Mouse (Mus musculus) kidney, adult 18-20 months (tissue): ENCODE results near the gene Tnfrsf1a.

Experiments used
- DNase-seq: peaks from one replicate; pipeline ENCODE4 v3.0.0; 2021

The Tnfrsf1a gene

DNA sequence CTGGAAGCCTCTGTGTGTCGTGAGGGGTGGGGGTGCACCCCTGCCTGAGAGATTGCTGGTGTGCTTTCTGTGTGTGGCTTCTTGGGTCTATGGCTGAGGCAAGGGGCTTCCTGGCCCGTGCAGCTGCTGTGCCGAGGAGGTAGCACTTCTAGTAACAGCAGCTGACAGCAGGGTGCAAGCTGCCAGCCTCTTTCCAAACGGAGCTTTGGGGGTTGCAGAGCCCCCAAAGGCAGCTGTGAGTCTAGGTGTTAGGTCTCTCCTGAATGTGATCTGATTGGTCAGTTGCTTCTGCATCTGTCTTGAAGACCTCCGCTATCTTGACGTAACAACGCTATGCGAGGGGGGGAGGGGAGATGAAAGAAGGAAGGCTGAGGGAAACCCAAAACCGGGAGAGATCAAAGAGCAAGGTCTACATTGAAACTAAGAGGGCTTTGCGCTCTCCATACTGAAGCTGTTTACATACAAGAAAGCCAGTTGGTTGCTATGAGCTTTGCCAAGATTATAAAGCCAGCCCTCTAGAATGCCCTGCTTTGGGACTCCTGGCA is 6.1 kb downstream of the Tnfrsf1a start:
- no peak for DNase-seq

DNA sequence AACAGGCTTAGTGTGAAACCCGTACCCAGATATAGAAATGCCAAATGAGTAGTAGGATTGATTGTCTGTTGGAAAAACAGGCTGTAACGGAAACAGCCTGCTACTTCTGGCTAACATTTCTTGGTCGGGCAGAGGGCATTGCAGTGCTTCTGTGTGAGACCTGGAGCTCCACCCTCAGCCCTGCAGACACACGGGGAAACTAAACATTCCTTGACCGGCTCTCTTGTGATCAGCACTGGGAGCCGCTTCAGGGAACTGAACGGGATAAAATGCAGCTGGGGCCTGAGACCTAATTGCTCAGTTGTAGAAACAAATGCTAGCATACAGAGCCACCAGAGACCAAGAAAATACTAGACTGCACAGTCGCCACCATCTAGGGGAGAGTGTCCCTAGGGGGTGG is 7.1 kb downstream of the Tnfrsf1a start:
- DNase-seq: peak; percentile 23

GRCm38 (mm10) chr6:125357334-125357733 is 8.2 kb downstream of the Tnfrsf1a start:
- DNase-seq: no peak

- no peak for DNase-seq
These were observed 10.8 kb downstream of the Tnfrsf1a start for GRCm38 (mm10) chr6:125359999-125360398.

GRCm38 (mm10) chr6:125360846-125361245 is 11.7 kb downstream of the Tnfrsf1a start:
- DNase-seq: no peak

DNA sequence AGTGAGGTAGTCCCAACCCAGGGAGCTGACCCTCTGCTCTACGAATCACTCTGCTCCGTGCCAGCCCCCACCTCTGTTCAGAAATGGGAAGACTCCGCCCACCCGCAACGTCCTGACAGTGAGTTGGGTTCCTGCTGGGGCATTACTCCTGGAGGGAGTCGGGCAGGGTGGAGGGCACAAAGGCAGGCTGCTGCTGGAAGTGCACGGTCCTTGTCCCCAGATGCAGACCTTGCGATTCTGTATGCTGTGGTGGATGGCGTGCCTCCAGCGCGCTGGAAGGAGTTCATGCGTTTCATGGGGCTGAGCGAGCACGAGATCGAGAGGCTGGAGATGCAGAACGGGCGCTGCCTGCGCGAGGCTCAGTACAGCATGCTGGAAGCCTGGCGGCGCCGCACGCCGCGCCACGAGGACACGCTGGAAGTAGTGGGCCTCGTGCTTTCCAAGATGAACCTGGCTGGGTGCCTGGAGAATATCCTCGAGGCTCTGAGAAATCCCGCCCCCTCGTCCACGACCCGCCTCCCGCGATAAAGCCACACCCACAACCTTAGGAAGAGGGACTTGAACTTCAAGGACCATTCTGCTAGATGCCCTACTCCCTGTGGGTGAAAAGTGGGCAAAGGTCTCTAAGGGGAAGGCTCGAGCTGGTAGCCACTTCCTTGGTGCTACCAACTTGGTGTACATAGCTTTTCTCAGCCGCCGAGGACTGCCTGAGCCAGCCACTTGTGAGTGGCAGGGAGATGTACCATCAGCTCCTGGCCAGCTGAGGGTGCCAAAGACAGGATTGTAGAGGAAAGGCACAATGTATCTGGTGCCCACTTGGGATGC is 12.5 kb downstream of the Tnfrsf1a start:
- DNase-seq: peak; percentile 74

GRCm38 (mm10) chr6:125363021-125363420 is 13.9 kb downstream of the Tnfrsf1a start:
- DNase-seq: no peak

DNA sequence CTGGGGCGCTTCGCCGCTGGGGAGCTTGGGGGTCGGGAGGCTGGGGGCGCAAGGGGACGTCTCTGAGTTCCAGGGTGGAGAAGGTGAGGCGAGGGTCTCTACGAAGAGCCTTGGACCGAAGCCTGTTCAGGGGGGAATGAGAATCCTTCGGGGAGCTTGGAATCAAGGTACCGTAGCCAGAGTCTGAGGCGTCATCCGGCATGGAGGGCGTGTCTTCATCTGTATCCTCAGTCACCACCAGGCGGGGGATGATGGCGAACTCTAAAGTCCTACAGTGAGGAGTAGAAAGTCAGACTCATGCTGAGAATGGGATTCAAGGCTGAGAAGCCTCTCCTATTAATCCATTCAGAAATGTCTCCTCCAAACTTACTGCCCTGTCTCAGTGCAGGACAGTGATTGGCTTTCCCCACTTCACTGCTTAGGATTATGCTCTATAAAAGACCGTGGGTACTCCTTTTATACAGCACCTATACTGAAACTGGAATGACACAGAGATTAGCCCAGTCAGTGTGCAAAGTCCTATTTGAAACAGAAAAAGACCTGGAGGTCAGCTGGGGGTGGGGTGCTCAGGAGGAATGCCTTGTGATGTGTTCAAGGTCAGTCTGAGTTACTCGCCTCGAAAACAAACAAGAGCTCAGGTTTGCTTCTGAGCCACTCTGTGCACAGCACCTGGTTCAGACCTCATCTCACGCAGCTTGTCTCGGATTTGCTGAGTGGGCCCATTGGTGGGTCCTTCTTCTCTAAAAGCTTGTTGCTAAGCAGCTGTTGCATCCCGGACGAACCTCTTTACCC is 14.5 kb downstream of the Tnfrsf1a start:
- peak; percentile 62 for DNase-seq

DNA sequence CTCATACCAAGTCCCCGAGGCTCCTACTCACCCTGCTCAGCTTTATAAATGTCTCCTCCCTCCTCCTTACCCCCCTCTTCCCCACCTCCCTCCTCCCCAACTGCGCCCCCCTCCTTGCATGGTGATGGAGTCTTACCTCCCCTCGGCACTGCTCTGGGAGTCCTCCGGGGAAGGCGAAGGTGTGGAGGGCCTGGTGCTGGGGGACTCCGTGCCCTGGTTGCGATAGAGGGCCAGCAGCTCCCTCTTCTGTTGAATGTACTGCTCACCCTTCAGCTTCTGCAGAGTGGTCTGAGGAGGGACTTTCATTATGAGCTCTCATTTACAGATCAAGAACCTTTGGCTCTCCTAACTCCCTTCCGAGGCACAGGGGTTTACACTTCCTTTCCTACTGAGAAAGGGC is 15.3 kb downstream of the Tnfrsf1a start:
- DNase-seq: peak; percentile 46

DNA sequence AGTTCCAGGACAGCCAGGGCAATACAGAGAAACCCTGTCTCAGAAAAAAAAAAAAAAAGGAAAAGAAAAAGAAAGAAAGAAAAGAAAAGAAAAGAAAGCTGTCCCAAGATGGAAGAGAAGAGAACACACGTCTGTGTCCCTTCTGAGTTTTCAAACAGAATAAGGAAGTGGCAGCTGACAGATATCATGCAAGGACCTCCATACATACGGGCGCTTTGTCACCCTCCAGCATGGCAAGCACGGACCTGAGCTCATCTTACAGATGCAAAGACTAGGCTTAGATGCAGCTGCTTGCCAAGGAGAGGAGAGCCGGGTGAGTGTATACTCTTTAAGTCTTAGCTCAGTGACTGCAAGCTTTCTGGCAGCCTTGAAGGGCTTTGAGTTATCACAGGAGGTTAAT is 16.4 kb downstream of the Tnfrsf1a start:
- no peak for DNase-seq

- DNase-seq: no peak
These were observed 17.0 kb downstream of the Tnfrsf1a start for GRCm38 (mm10) chr6:125366133-125366532.

DNA sequence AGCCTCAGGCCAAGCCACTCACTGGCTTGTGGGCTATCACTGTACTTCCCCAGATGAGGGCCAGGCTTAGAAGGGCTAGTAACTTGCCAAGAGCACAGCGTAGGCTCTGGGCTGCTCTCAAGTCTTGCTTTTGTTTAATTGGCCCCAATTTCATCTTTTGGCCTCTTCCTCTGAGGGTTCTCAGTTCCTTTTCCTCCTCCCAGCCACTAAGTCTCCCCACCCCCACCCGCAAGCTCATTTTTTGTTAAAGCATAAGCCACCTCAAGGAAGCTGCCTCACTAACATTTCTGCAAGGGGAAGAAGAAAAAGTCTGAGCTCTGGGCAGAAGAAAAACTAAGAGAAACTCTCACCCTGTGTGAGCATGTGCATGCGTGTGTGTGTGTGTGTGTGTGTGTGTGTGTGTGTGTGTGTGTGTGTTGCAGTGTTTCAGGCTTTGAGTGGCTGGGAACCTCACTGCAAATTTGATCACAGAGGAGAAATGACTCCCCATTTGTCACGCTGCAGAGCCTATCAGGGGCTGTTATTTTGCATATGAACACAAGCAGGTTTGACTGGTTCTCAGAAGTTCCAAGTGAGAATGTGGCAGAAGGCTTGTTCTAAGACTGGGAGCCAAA is 18.7 kb downstream of the Tnfrsf1a start:
- DNase-seq: peak; percentile 31

GRCm38 (mm10) chr6:125377042-125377441 is 27.9 kb downstream of the Tnfrsf1a start:
- no peak for DNase-seq

- DNase-seq: peak; percentile 94
These were observed 28.7 kb downstream of the Tnfrsf1a start for GRCm38 (mm10) chr6:125377582-125378451.

DNA sequence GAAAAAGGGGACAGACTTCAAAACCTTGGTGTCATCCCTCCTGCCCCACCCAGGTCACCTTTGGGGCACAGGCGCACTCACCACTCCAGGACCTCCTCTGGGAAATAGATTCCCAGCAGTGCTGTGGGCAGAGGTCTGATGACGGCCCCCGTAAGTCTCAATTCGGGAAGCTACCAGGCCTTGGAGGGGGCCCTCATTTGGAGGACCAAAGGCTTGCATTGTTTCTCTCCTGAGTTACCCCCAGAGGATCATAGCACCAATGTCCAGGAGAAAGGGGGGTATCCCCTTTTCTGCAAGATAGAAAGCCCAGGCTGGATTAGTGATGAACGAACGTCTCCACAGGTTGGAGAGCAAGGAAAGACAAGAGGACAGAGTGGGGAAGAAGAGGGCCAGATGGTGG is 29.5 kb downstream of the Tnfrsf1a start:
- no peak for DNase-seq

DNA sequence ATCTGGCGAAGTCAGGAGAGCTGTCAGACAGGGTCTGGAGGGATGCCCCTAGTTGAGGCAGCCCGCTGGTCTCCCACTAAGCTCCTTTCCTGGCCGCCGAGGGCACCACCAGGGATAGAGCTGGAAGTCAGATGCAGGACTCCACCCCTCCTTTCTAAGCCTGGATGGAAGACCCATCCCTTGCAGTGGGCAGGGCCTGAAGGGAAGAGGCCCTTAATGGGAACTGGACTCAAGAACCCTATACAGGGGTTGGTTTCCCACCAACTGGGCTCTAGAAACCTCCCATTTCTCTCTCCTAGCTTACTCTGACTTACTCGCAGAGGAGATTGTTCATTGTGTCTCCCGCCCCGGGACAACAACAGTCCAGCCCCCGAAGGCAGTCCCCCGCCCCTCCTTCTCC is 30.6 kb downstream of the Tnfrsf1a start:
- no peak for DNase-seq

- peak; percentile 81 for DNase-seq
These were observed 31.5 kb downstream of the Tnfrsf1a start, which contains the start of gene Plekhg6 for GRCm38 (mm10) chr6:125380372-125381360. Plekhg6 (minus strand) TSS chr6:125380793.

- no peak for DNase-seq
These were observed 32.9 kb downstream of the Tnfrsf1a start for GRCm38 (mm10) chr6:125382024-125382423.

DNA sequence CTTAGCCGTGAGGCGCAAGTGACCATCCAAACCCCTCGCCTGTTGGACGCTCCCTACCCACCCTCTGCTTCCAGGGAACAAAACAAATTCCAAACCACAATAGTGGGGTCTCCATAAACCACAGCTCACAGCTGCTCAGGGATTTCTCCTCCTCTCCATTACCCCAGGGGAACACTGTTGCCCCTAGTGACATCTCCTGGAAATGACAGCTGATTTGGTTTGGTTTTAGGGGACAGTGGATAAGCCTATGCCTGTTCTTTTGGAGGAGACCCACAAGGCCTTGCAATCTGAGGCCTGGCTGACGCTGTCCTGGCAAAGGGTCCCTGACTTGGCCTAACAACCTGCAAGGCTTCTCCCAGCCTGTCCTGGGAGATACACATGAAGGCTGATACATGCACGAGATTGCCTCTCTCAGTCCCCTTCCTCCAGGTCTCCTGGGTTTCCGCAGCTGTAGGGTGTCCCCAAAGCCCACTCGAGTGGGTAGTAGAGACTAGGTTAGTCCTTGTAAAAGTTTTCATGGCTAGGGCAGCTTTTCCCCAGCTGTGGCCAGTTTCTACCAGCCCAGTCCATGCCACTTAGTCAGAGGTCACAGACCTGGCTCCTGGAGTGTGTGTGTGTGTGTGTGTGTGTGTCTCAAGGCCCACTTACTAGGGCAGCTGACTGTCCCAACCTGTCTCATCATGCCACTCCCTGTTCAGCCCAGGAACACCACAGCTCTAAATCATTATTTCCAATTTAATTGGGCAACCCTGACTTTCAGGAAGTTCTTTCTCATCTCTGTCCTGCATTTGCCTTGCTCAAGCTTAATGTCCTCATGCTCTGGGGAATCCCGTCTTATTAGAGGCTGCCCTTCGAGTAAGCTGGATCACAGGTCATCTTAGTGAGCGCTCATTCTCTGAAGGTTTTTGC is 36.2 kb downstream of the Tnfrsf1a start:
- DNase-seq: peak; percentile 36

- no peak for DNase-seq
These were observed 36.9 kb downstream of the Tnfrsf1a start for GRCm38 (mm10) chr6:125386080-125386479.
